Mouse (Mus musculus) urinary bladder, postnatal 0 days (tissue): Measurements from ENCODE around the gene Cst11. TPM values are rescaled to one million over a fixed set of nuclear protein-coding genes. Genes with fewer than 3 reads are reported as not detected.

ENCODE experiments used
- polyA plus RNA-seq: library from polyadenylated mRNA; unstranded; fragments of >200 nt; fragmentation: Nextera tagmentation; extraction: Ambion mirVana; gene quantifications from 2 replicates; pipeline ENCODE4 v1.2.1, GENCODE M21; 2015

The Cst11 gene
- not detected in 2 replicates for polyA plus RNA-seq

GRCm38 (mm10) chr2:148771397-148771796 lies at the start of gene Cst11:
Gene Cst11, minus strand, starts transcription at chr2:148771497.

DNA sequence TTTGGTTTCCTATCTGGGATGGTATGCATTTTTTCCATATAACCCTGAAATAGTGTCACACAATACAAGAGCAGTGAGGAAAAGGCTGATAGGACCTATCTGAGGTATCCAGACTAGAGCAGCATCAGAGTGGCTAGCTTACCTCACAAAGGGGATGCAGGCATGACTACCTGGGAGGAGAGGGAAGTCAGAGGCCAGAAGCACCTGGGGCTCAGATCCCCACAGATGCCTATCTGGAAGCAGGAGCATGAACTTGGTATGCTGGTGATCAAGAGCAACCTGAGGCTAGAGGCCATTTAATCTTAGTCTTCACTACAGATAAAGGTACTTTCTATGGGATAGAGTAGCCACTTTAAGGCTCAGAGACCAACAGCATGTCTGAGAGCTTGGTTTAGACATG lies 48.6 kb upstream of the Cst11 start, which contains the start of gene Cst13:
Gene Cst13 (plus strand): TSS at position 173 of the 400 bp plus-strand sequence.

GRCm38 (mm10) chr2:148798485-148798884 lies 27.2 kb upstream of the Cst11 start, which contains the start of gene Cst8:
Gene Cst8, plus strand, starts transcription at chr2:148798785.

DNA sequence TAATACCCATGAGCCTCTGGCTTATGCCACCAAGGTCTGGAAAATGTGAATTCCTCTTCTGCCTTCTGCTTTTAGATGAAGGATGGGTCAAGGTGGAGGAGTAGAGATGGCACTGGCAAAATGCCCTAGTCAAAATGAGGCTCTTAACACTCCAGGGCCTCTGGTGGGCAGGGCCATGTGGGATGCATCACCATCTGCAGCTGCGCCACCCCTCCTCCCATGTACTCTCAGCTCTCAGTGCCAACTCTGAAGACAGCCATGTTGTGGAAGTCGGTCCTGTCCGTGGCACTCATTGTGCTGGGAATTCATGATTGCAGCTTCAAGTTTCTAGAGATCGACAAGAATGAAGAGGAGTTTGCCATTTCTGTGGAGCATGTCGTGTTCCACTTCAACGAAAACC lies 17.8 kb upstream of the Cst11 start, which contains the start of gene Cst12:
Gene Cst12 (plus strand): TSS at position 220 of the 400 bp plus-strand sequence.

DNA sequence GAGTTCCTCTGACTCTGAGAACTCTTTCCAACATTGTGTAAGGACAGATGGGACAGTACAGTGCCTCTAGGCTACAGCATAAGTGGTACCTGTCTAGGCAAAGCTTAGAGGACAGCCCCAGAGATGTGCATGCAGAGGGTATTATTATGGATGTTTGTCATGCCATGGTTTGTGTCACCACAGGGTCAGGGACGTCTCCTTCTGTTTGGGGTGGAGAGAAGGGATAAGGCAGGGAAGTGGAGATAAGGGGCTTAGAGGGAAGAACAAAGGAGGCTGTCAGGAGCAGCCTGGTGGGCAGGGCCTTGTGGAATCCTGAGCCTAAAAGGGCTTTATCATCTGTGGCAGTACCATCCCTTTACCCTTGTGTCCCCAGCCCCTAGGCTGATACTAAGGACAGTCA lies 10.4 kb upstream of the Cst11 start, which contains the start of gene 8030411F24Rik:
Gene 8030411F24Rik (plus strand): TSS at position 301 of the 400 bp plus-strand sequence.

DNA sequence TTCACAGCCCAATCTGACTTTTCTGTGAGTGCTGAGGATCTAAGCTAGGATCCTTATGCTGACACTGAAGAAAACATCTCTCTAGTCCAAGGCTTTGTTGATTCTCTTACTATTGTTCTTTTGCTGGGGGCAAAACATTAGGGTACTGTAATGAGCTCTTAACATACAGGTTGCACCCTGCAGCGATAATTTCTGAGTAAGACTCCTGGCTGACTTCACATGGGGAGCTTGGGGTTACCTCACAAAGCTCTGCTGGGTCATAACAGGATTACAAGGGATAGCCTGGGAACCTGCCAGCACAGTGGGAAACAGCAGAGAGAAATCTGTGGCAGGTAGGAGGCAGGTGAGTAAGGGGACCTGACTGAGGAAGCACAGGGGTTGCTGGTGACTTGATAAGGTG lies 21.2 kb downstream of the Cst11 start, which contains the start of gene Cstl1:
Gene Cstl1 (plus strand): TSS at position 301 of the 400 bp plus-strand sequence.

DNA sequence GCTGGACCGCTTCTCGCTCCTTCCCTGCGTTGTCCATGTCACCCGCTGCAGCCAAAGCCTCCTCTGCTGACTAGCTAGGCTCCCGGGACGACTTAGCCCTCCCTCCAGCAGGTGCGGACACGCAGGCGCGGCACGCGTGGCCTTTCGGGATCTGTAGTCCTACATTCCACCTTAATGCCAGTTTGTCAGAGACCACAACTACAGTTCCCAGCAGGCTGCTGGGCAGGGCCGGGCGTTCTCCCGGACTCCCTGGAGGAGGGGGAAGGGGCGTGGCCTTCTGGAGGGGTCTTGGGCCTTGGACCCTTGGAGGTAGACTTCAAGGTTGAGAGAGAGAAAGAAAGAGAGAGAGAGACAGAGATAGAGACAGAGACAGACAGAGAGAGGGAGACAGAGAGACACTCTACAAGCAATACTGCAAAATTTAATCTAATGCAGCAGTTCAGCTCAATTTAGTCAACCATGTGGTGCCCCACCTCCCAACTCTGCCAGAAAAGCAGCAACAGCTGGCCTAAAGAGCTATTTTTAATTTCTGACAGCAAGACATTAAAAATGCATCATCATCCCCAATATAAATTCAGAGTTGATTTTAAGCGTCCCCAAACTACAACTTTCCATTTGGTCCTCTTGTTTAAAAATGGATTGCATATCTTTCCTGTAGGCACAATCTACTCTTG lies 38.8 kb downstream of the Cst11 start, which contains the start of gene Napb:
Gene Napb (minus strand): TSS at position 141 of the 674 bp plus-strand sequence.

Other genes starting within 250 kb of the Cst11 start
- 43.2 and 44.2 TPM in 2 replicates for gene Nxt1, start 98.9 kb downstream of the Cst11 start, polyA plus RNA-seq
- 9.2 and 10.4 TPM in 2 replicates for gene Gzf1, start 90.5 kb downstream of the Cst11 start, polyA plus RNA-seq
- 1.1 and 1.2 TPM in 2 replicates for gene Napb, start 39.0 kb downstream of the Cst11 start, polyA plus RNA-seq
- gene Cstl1, start 21.1 kb downstream of the Cst11 start, polyA plus RNA-seq = not detected in 2 replicates
- gene 8030411F24Rik, start 10.5 kb upstream of the Cst11 start, polyA plus RNA-seq = not detected in 2 replicates
- not detected in 2 replicates for gene Cst12, start 17.9 kb upstream of the Cst11 start, polyA plus RNA-seq
- gene Cst8, start 27.3 kb upstream of the Cst11 start, polyA plus RNA-seq = not detected in 2 replicates
- not detected in 2 replicates for gene Cst13, start 48.6 kb upstream of the Cst11 start, polyA plus RNA-seq
- not detected in 2 replicates for gene Cst9, start 63.6 kb upstream of the Cst11 start, polyA plus RNA-seq
- gene 9230104L09Rik, start 93.5 kb upstream of the Cst11 start, polyA plus RNA-seq = 0.41 TPM in 1 of 2 replicates, not detected in the other
- gene Cst3, start 104.2 kb upstream of the Cst11 start, polyA plus RNA-seq = 600 and 784 TPM in 2 replicates
- not detected in 2 replicates for gene Gm1330, start 231.8 kb upstream of the Cst11 start, polyA plus RNA-seq
- not detected in 2 replicates for gene Gm10750, start 245.7 kb upstream of the Cst11 start, polyA plus RNA-seq